1 mouse cellular context compared by ENCODE assay signal in genomic region chr4:155784081-155784701, GRCm38 (mm10).
TF ChIP-seq lines count a peak whose summit lies in the region.

No protein-coding gene starts in this region.

TF ChIP-seq in CH12.LX, 34 proteins besides CTCF, POLR2A, EP300 and RAD21:
- TF ChIP-seq MXI1 (IDR thresholded peaks at IDR 0.05; ENCODE audit: low read depth, low read length), result peak; percentile 78
- 0 out of 2 replicates have a peak, but pooled peaks have one; percentile 10 for TF ChIP-seq ZNF384 (IDR thresholded peaks at IDR 0.05; ENCODE audit: low read depth, low read length)
- peak; percentile 7; the same call in 1 of the 2 replicates for TF ChIP-seq BHLHE40 (IDR thresholded peaks at IDR 0.05; ENCODE audit: low read depth, low read length)
- no peak for TF ChIP-seq TCF12 (IDR thresholded peaks at IDR 0.05; ENCODE audit: low read depth, low read length)
- peak; percentile 81; the same call in 1 of the 2 replicates for TF ChIP-seq UBTF (IDR thresholded peaks at IDR 0.05; ENCODE audit: low read depth, low read length)
- peak; percentile 34; the same call in 1 of the 2 replicates for TF ChIP-seq ELF1 (IDR thresholded peaks at IDR 0.05; ENCODE audit: low read depth, low read length)
- TF ChIP-seq SIN3A (IDR thresholded peaks at IDR 0.05; ENCODE audit: low read length), result peak; percentile 67; the same call in 1 of the 2 replicates
- TF ChIP-seq RCOR1 (conservative IDR thresholded peaks at IDR 0.05; ENCODE audit: low read depth, low read length), result no peak
- 0 out of 2 replicates have a peak, but pooled peaks have one; percentile 39 for TF ChIP-seq MAZ (IDR thresholded peaks at IDR 0.05; ENCODE audit: low read depth, low read length)
- TF ChIP-seq IRF4 (IDR thresholded peaks at IDR 0.05; ENCODE audit: low read depth, low read length), result peak; percentile 40; the same call in 1 of the 2 replicates
- TF ChIP-seq SMC3 (IDR thresholded peaks at IDR 0.05; ENCODE audit: low read depth, low read length), result peak; percentile 70
- TF ChIP-seq E2F4 (IDR thresholded peaks at IDR 0.05; ENCODE audit: insufficient replicate concordance, low read depth, low read length), result no peak
- 0 out of 2 replicates have a peak, but pooled peaks have one; percentile 48 for TF ChIP-seq MYC (IDR thresholded peaks at IDR 0.05; ENCODE audit: low read depth, low read length)
TF ChIP-seq in CH12.LX: peak in this region for 10.
